ENCODE assay signal across 26 mouse cellular contexts in genomic region chr5:21498925-21499324, GRCm38 (mm10). TPM values are rescaled to one million over a fixed set of nuclear protein-coding genes. Genes with fewer than 3 reads are reported as not detected.
DNase-seq lines count a peak whose midpoint lies in the region; ATAC-seq and TF ChIP-seq lines count a peak whose summit lies in the region.
"Had no signal": no experiment of that assay in that cellular context is flagged by ENCODE, and none has a peak within 500 bp of the region (broad histone marks: within the 10 kb centered on the region; RNA-seq: fewer than 3 reads in every experiment).

No protein-coding gene starts in this region.

- TF ChIP-seq CTCF in stomach, postnatal 0 days (IDR thresholded peaks at IDR 0.05; ENCODE audit: low read depth), result no peak
- no peak for TF ChIP-seq CTCF in Patski (IDR thresholded peaks at IDR 0.05)

- no peak overlapping the region for H3K4me2 ChIP-seq in stomach, embryonic 14.5 days (replicated peaks; ENCODE audit: low read depth, low read length)
- H3K4me2 ChIP-seq in stomach, postnatal 0 days (replicated peaks; ENCODE audit: low read depth), result no peak overlapping the region
- peak overlapping the region; percentile 49 for H3K4me2 ChIP-seq in myocyte (ENCODE audit: low read depth)
- H3K4me2 ChIP-seq: embryonic facial prominence, embryonic 13.5 days; embryonic facial prominence, embryonic 15.5 days; forebrain, embryonic 13.5 days; forebrain, embryonic 15.5 days had no signal

- no peak for TF ChIP-seq EP300 in stomach, postnatal 0 days (optimal IDR thresholded peaks at IDR 0.05)

- peak overlapping the region; percentile 64; the same call in 1 of the 2 replicates for H3K27ac ChIP-seq in stomach, embryonic 14.5 days (ENCODE audit: low read length)
- no peak overlapping the region for H3K27ac ChIP-seq in stomach, postnatal 0 days (replicated peaks)
- H3K27ac ChIP-seq: embryonic facial prominence, embryonic 13.5 days; embryonic facial prominence, embryonic 15.5 days; forebrain, embryonic 13.5 days; forebrain, embryonic 15.5 days had no signal

- H3K9me3 ChIP-seq in stomach, embryonic 14.5 days (ENCODE audit: control insufficient read depth, low read depth, low read length), result no peaks in the 10 kb centered on the region
- no peaks in the 10 kb centered on the region for H3K9me3 ChIP-seq in stomach, postnatal 0 days (ENCODE audit: control insufficient read depth, low read length)
- H3K9me3 ChIP-seq: embryonic facial prominence, embryonic 13.5 days; embryonic facial prominence, embryonic 15.5 days; forebrain, embryonic 13.5 days; forebrain, embryonic 15.5 days; G1E had no signal

- DNase-seq in stomach, postnatal 0 days (ENCODE audit: low spot score), result no peak
- no peak for DNase-seq in Patski (ENCODE audit: low read depth, low spot score)
- DNase-seq in gastrocnemius, adult 8-10 months (ENCODE audit: low spot score in 2 of 2), result no peak
- no peak for DNase-seq in T-cell, adult 2 months (ENCODE audit: low spot score)
- DNase-seq: adrenal gland, adult 8-10 months; adrenal gland, postnatal 14 days; adrenal gland, postnatal 36 days; cerebellum, adult 11 months; cerebellum, adult 18-20 months; cerebellum, adult 8-10 months; cerebellum, adult 9-11 months; cerebellum, postnatal 14 days; cerebellum, postnatal 36 days; embryo, embryonic 11 days; forebrain, postnatal 0 days had no signal

- no peaks in the 10 kb centered on the region for H3K36me3 ChIP-seq in stomach, embryonic 14.5 days (ENCODE audit: control insufficient read depth, insufficient read depth, low read length)
- H3K36me3 ChIP-seq in stomach, postnatal 0 days (ENCODE audit: control insufficient read depth, insufficient read depth, low read length), result no peaks in the 10 kb centered on the region
- H3K36me3 ChIP-seq in myocyte (ENCODE audit: control insufficient read depth, insufficient read depth), result no peaks in the 10 kb centered on the region
- H3K36me3 ChIP-seq: embryonic facial prominence, embryonic 13.5 days; embryonic facial prominence, embryonic 15.5 days; forebrain, embryonic 15.5 days; G1E had no signal

- H3K4me3 ChIP-seq in stomach, embryonic 14.5 days (ENCODE audit: low read depth, low read length), result no peak overlapping the region
- H3K4me3 ChIP-seq in stomach, postnatal 0 days (ENCODE audit: low read depth, low read length), result no peak overlapping the region
- H3K4me3 ChIP-seq in myocyte, result no peak overlapping the region
- H3K4me3 ChIP-seq: embryonic facial prominence, embryonic 13.5 days; embryonic facial prominence, embryonic 15.5 days; forebrain, embryonic 13.5 days; forebrain, embryonic 15.5 days had no signal

- H3K4me1 ChIP-seq in stomach, embryonic 14.5 days (ENCODE audit: control insufficient read depth, insufficient read depth, low read length), result peaks cover 12% of the 10 kb centered on the region; the same call in 1 of the 2 replicates
- peaks cover 9% of the 10 kb centered on the region; the same call in 1 of the 2 replicates for H3K4me1 ChIP-seq in stomach, postnatal 0 days (replicated peaks; ENCODE audit: control insufficient read depth, insufficient read depth)
- H3K4me1 ChIP-seq: forebrain, embryonic 13.5 days; forebrain, embryonic 15.5 days had no signal

- ATAC-seq in stomach, embryonic 14.5 days (ENCODE audit: insufficient number of reproducible peaks, insufficient read depth, low FRiP score, low read depth), result no peak
- ATAC-seq in stomach, postnatal 0 days (ENCODE audit: low FRiP score, low TSS enrichment), result no peak
- ATAC-seq in Patski, result peak; percentile 65
- ATAC-seq: activated CD4-positive, CD25-positive, alpha-beta regulatory T cell, adult 4 months; CD4-positive, CD25-positive, alpha-beta regulatory T cell, adult 4 months; forebrain, embryonic 13.5 days; forebrain, embryonic 15.5 days; forebrain, postnatal 0 days had no signal

- POLR2A ChIA-PET in Patski (lab: Charles Lee), result no interaction called here

- no peaks in the 10 kb centered on the region for H3K27me3 ChIP-seq in stomach, embryonic 14.5 days (ENCODE audit: control insufficient read depth, insufficient read depth, low read length)
- no peaks in the 10 kb centered on the region for H3K27me3 ChIP-seq in stomach, postnatal 0 days (ENCODE audit: control insufficient read depth, insufficient read depth, low read length)
- H3K27me3 ChIP-seq in Patski (no peaks in the 10 kb centered on the region), myocyte (ENCODE audit: control insufficient read depth, insufficient read depth, insufficient read length) (no peaks in the 10 kb centered on the region)
- H3K27me3 ChIP-seq: CH12.LX; embryonic facial prominence, embryonic 13.5 days; embryonic facial prominence, embryonic 15.5 days; forebrain, embryonic 13.5 days; forebrain, embryonic 15.5 days had no signal

- in situ Hi-C loops in Patski (cut with MboI; ENCODE audit: low pct_unique_long_range_greater_than_20kb), result loop anchor here (5.0 to 25.0 kb wide), 2 partner anchors 88 to 1938 kb away; partner anchors contain the start of gene Kmt2e

- no peaks in the 10 kb centered on the region for H3K79me2 ChIP-seq in myocyte (ENCODE audit: control insufficient read depth, insufficient read depth)

- CTCF ChIA-PET in Patski (lab: Charles Lee), result interaction anchor here (0.9 kb wide), 1 partner anchor 21 kb away, joined by 3 read pairs; no protein-coding TSS in a partner anchor

- WGBS in stomach, embryonic 14.5 days, result 77% methylated on average over 11 of the region's 11 CpGs
- 81% methylated on average over 11 of the region's 11 CpGs for WGBS in stomach, postnatal 0 days

- no peak overlapping the region for H3ac ChIP-seq in myocyte (ENCODE audit: control insufficient read depth, insufficient read length)

- TF ChIP-seq POLR2A in myocyte (IDR thresholded peaks at IDR 0.05; ENCODE audit: insufficient read length, low read depth), result no peak

- no peak overlapping the region for H3K9ac ChIP-seq in stomach, embryonic 14.5 days (replicated peaks; ENCODE audit: low read depth, low read length)
- no peak overlapping the region for H3K9ac ChIP-seq in stomach, postnatal 0 days (ENCODE audit: low read length)
- H3K9ac ChIP-seq: embryonic facial prominence, embryonic 13.5 days; embryonic facial prominence, embryonic 15.5 days; forebrain, embryonic 13.5 days; forebrain, embryonic 15.5 days; forebrain, postnatal 0 days had no signal

TF ChIP-seq in myocyte, 11 proteins besides CTCF, POLR2A, EP300 and RAD21:
- TF ChIP-seq TCF3 (IDR thresholded peaks at IDR 0.05; ENCODE audit: insufficient read length, low read depth) (no peak), MYOD1 (IDR thresholded peaks at IDR 0.05; ENCODE audit: control insufficient read depth in 1 of 3, insufficient read length in 2 of 3, low read depth in 2 of 3) (peak in 1 of 3 experiments; percentile 35)
TF ChIP-seq in myocyte: peak in this region for 1.

RNA-seq across cellular contexts. Expression of gene Lrrc17, which starts 44.4 kb away (rescaled TPM):
- polyA plus RNA-seq in stomach, embryonic 14.5 days (2014; fragmentation: Nextera tagmentation; extraction: Ambion mirVana), result 66.1 and 70.1 TPM in 2 replicates
- polyA plus RNA-seq in stomach, postnatal 0 days (2015; fragmentation: Nextera tagmentation; extraction: Ambion mirVana), result 18.5 and 20.2 TPM in 2 replicates
- polyA plus RNA-seq in Patski (2021), result not detected
- 70.3 TPM for polyA plus RNA-seq in myocyte (2012; fragmentation: generic; extraction: Trizol)
- total RNA-seq in gastrocnemius, adult 8-10 months (2022), result 1 to 10 TPM in 2 of 4 experiments, under 1 TPM in 2; 0.89 to 2.0 (median 1.0) TPM
- total RNA-seq: CH12.LX; common myeloid progenitor, adult 5-6 weeks had no signal
- polyA plus RNA-seq: CD4-positive, CD25-positive, alpha-beta regulatory T cell, adult 4 months; G1E had no signal

Comparison
In these comparisons a context has a peak if more than half of its experiments do, and no peak if none do; other contexts are left out.
1. RNA of gene Lrrc17, which starts 44.4 kb away (polyA plus RNA-seq): 70.3 TPM in myocyte (single experiment), 66.1 to 70.1 TPM in stomach, embryonic 14.5 days and 18.5 to 20.2 TPM in stomach, postnatal 0 days; not detected in Patski (single experiment); every median in the first group is over 10 times any median in the second.